Mouse (Mus musculus): ENCODE data around the gene Cdsn. TPM values are rescaled to one million over a fixed set of nuclear protein-coding genes. Genes with fewer than 3 reads are reported as not detected.
"Not testable (repeated sequence)": the region's sequence is repeated elsewhere in the genome, so short reads cannot be mapped to it uniquely, and the experiment has no call there.

Cdsn gene
- 0.22 and 0.28 TPM in 2 replicates for polyA plus RNA-seq (2015; fragmentation: Nextera tagmentation; extraction: Ambion mirVana)

- DNase-seq (ENCODE audit: low spot score): no peak
Observed at GRCm38 (mm10) chr17:35551881-35552414, at the start of gene Cdsn. Cdsn (plus strand) TSS chr17:35552128.

- no peak for DNase-seq (ENCODE audit: low spot score)
Observed at GRCm38 (mm10) chr17:35502226-35502625, 49.7 kb upstream of the Cdsn start.

- no peak for DNase-seq (ENCODE audit: low spot score)
Observed at GRCm38 (mm10) chr17:35502762-35503161, 49.2 kb upstream of the Cdsn start.

GRCm38 (mm10) chr17:35503849-35504248 is 48.1 kb upstream of the Cdsn start:
- no peak for DNase-seq (ENCODE audit: low spot score)

- DNase-seq (ENCODE audit: low spot score): no peak
Observed at GRCm38 (mm10) chr17:35504628-35505481, 47.1 kb upstream of the Cdsn start.

- DNase-seq (ENCODE audit: low spot score): no peak
Observed at GRCm38 (mm10) chr17:35505776-35506175, 46.2 kb upstream of the Cdsn start, which contains the start of gene Pou5f1. Pou5f1 (plus strand) TSS chr17:35506018.

- no peak for DNase-seq (ENCODE audit: low spot score)
Observed at GRCm38 (mm10) chr17:35506881-35507280, 45.0 kb upstream of the Cdsn start.

GRCm38 (mm10) chr17:35507556-35508260 is 44.2 kb upstream of the Cdsn start:
- DNase-seq (ENCODE audit: low spot score): no peak

- DNase-seq (ENCODE audit: low spot score): not testable (repeated sequence)
Observed at GRCm38 (mm10) chr17:35508279-35508678, 43.6 kb upstream of the Cdsn start.

- peak; percentile 65 for DNase-seq (ENCODE audit: low spot score)
Observed at GRCm38 (mm10) chr17:35509284-35509683, 42.6 kb upstream of the Cdsn start.

- no peak for DNase-seq (ENCODE audit: low spot score)
Observed at GRCm38 (mm10) chr17:35512916-35513626, 38.9 kb upstream of the Cdsn start.

GRCm38 (mm10) chr17:35513886-35514285 is 38.0 kb upstream of the Cdsn start:
- DNase-seq (ENCODE audit: low spot score): peak; percentile 67

GRCm38 (mm10) chr17:35514756-35515155 is 37.2 kb upstream of the Cdsn start:
- no peak for DNase-seq (ENCODE audit: low spot score)

GRCm38 (mm10) chr17:35515911-35516640 is 35.9 kb upstream of the Cdsn start:
- DNase-seq (ENCODE audit: low spot score): peak; percentile 60

GRCm38 (mm10) chr17:35516652-35517500 is 35.1 kb upstream of the Cdsn start, which contains the start of the genes Tcf19 and Cchcr1:
Tcf19 (minus strand) TSS chr17:35516824.
Cchcr1 (plus strand) TSS chr17:35517100.
- peak; percentile 96 for DNase-seq (ENCODE audit: low spot score)

GRCm38 (mm10) chr17:35517526-35517925 is 34.4 kb upstream of the Cdsn start:
- no peak for DNase-seq (ENCODE audit: low spot score)

- no peak for DNase-seq (ENCODE audit: low spot score)
Observed at GRCm38 (mm10) chr17:35524354-35524753, 27.6 kb upstream of the Cdsn start.

- DNase-seq (ENCODE audit: low spot score): peak; percentile 74
Observed at GRCm38 (mm10) chr17:35526644-35527043, 25.3 kb upstream of the Cdsn start.

- DNase-seq (ENCODE audit: low spot score): no peak
Observed at GRCm38 (mm10) chr17:35532360-35532759, 19.6 kb upstream of the Cdsn start.

GRCm38 (mm10) chr17:35532901-35533300 is 19.0 kb upstream of the Cdsn start, which contains the start of gene Psors1c2:
Psors1c2 (plus strand) TSS chr17:35533201.
- DNase-seq (ENCODE audit: low spot score): no peak

Data from thymus, postnatal 0 days (tissue).